Mouse (Mus musculus) C2C12 (cell line): Measurements from ENCODE around the gene Pfdn4.

Source experiments
- CTCF ChIP-seq: IDR thresholded peaks from one replicate; pipeline ENCODE4 v1.5.1; 2011; ENCODE audit not compliant: control insufficient read depth, insufficient read depth, insufficient read length
- FOSL1 ChIP-seq: IDR thresholded peaks from one replicate; pipeline ENCODE4 v1.8.0; 2011; ENCODE audit warnings: mild to moderate bottlenecking, low read length; ENCODE audit not compliant: poor library complexity, insufficient read depth, severe bottlenecking
- MYOD1 ChIP-seq: IDR thresholded peaks from one replicate; pipeline ENCODE4 v1.6.1; 2011; ENCODE audit warnings: low read depth; ENCODE audit not compliant: control insufficient read depth, insufficient read length
- USF1 ChIP-seq: IDR thresholded peaks from one replicate; pipeline ENCODE4 v1.6.1; 2011; ENCODE audit warnings: low read depth, mild to moderate bottlenecking, control low read depth, moderate library complexity

- TF ChIP-seq CTCF: no peak
- no peak for TF ChIP-seq MYOD1
- TF ChIP-seq USF1: no peak
- no peak for TF ChIP-seq FOSL1
These were observed 47.9 kb downstream of the Pfdn4 start for GRCm38 (mm10) chr2:170544159-170544558.
